Mouse (Mus musculus) stomach, postnatal 0 days (tissue): ENCODE data around the gene Nr4a1.

Experiments
- CTCF ChIP-seq: IDR thresholded peaks from 2 replicates; pipeline ENCODE4 v1.5.1; 2016; ENCODE audit warnings: antibody characterized with exemption, low read depth, mild to moderate bottlenecking, moderate library complexity
- EP300 ChIP-seq: optimal IDR thresholded peaks from 2 replicates; pipeline ENCODE3; 2016; ENCODE audit warnings: antibody characterized with exemption

GRCm38 (mm10) chr15:101300128-101300527, 46.1 kb downstream of the Nr4a1 start:
- TF ChIP-seq CTCF (no peak), EP300 (no peak)
